Mouse (Mus musculus) gastrocnemius, postnatal 25 days (tissue): ENCODE data around the gene Clec16a. TPM values are rescaled to one million over a fixed set of nuclear protein-coding genes. Genes with fewer than 3 reads are reported as not detected.

Experiments used
- DNase-seq: peaks from one replicate; pipeline ENCODE4 v3.0.0; 2022
- total RNA-seq, 2 experiments: library from RNA; stranded (reverse); gene quantifications; 1 replicate in 1 of 2; 2 replicates in 1 of 2; pipeline ENCODE4 v1.2.3; 2021

Gene Clec16a
- total RNA-seq, 2 experiments from 2014 or later, result 51.2 to 62.2 TPM

DNA sequence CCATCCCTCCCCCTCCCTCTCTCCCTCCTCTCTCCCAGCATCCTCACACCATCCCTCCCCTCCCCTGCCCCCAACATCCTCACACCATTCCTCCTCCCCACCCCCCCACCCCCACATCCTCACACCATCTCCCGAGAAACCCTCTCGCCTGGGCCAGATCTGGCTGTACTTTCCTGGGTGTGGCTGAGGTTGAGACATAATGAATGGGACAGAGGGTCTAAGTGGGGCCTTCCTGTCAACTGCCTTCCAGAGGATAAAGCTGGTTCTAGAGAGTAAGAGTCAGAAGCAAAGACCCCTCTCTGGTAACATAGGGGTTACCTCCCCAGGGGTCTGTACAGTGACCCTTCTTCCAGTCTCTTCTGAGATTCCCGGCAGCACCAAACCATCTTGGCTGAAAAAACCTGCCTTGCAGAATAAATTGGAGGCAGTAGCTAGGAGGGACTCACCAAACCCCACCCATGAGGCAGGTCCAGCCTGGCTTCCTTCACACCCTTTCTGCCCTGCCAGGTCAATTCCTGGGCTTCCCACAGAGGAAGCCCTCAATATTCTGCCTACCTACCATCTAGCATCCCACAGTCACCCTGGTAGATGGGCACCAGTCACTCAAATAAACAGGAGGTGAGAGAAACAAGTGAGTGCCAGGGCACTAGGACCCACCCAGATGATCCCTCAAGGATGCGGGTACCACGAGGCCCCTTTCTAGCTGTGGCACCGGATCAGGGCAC, 218.6 kb downstream of the Clec16a start:
- no peak for DNase-seq

DNA sequence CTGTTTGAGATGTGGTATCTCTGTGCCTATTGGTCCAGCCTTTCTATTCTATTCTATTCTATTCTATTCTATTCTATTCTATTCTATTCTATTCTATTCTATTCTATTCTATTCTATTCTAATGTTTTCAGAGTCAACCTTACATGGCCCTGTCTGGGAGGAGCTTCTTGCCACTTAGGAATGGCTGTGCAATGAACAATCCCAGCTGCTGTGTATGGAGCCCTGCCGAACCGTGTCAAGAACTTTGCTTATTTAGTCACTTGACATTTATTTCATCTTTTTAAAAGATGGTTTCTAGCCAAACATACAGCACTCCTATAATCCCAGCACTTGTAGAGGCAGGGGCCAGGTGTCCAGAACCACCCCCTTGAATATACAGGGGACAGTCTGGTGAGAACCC, 219.2 kb downstream of the Clec16a start:
- DNase-seq, result no peak

DNA sequence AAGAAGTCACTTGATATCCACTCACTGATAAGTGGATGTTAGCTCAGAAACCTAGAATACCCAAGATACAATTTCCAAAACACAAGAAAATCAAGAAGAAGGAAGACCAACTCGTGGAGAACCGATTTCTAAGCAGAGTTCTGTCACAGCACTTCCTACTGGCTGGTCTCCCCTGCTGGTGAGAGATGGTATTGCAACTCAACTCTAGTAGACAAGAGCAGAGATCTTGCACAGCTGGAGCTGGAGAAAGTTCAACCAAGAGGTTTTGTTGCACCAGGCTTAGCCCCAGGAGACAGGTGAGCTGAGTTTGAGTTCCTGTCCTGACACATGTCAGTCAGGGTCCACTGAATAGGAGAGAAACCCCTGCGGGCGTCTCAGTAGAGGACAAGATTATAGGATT, 222.0 kb downstream of the Clec16a start:
- DNase-seq, result no peak

DNA sequence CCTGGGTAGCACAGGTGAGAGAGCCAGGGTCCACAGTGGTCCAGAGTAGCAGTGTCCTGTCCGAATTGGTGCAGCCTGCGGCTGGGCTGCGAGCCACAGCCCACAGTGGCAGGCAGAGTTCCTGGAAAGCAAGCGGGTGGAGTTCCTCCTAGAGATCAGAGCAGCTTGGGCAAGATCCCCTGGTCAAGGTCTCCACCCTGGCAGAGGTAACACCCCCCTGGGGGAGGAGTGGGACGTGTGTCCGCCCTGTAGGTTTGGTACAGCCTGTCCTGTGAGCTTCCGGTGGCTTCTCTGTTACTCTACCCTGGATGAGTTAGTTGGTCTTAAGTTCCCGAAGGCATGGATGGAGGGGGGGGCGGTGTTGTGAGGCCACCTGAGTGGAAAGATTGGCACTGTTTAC, 223.7 kb downstream of the Clec16a start:
- DNase-seq, result no peak

DNA sequence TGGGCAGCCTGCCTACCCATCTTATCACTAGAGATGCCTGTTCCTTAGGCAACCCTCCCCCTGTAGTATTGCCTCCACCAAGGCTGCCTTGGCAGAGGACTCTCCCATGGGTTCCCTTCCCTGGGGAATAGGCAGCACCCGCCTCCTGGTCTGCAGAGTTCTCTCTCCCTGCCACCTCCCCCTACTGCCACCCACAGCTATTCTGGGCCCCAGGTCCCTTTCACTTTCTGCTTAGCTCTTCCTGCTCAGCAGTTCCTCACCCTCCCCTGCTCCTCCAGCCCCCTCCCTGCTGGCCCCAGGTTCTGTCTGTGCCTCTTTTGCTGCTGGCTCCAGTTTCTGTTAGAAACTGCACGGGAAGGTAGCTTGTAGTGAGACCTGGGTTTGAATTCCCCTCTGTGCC, 224.5 kb downstream of the Clec16a start:
- no peak for DNase-seq

DNA sequence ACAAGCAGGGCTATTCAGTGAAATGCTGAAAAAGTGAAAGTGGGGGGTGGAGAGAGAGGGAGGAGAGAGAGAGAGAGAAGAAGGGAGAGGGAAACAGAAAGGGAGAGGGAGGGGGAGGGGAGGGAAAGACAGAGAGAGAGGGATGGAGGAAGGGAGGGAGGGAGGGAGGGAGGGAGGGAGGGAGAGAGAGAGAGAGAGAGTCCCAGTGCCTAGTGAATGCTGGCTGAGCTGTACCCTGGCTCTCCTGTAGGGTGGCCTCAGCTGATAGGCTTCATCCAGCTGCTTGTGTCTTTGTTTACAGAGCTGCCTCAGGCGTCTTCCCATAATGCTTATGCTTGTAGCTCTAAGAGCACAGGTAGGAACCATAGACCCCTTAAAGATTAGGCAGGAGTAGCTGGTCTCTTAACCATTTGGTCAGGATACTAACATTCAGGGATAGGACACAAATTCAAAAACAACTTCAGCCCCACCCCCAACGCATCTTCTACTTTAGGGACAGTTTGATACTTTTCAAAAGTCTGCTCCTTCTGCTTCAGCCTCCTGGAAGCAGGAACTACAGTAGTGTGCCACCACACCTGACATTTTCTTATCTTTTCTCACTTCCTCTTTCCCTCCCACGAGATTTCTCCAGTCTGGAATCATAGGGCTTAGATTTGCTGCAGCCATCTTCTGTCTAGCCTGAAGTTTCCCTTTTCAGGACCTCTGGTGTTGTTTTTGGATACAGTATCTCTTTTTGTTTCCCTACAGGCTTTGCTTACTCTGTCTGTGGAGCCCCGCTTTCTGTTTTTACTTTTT, 225.6 kb downstream of the Clec16a start:
- no peak for DNase-seq

DNA sequence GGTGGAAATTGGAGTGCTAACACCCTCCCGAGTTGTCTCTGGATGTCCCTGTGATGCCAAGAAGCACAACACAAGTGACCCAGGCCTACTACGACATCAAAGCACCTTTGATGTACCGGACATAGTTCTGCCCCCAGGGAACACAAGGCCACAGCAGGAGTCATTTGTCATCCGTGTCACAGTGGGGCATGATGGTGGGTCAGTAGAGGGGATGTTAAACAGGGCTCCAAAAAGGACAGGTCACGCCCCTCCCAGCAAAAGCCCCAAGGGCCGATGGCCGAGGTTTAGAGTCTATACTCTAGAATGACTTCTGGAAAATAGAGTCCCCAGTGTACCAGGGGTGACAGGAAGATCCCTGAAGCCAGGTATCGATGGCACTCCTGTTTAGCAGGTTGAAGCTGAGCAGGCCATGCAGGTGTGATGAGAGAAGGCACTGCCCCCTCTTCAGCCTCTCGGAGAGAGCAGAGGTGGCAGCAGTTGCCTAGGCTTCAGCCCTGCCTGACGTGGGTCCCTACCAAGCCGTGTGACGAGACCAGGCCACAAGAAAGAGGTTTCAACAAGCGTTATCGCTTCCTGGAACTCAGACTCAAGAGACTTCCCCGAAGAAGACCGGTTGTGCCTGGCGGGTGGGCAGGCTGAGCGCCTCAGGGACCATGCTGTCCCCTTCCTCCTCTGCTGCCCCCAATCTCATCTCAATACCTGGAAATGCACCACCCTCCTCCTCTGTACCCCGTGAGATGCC, 226.8 kb downstream of the Clec16a start:
- DNase-seq, result no peak

DNA sequence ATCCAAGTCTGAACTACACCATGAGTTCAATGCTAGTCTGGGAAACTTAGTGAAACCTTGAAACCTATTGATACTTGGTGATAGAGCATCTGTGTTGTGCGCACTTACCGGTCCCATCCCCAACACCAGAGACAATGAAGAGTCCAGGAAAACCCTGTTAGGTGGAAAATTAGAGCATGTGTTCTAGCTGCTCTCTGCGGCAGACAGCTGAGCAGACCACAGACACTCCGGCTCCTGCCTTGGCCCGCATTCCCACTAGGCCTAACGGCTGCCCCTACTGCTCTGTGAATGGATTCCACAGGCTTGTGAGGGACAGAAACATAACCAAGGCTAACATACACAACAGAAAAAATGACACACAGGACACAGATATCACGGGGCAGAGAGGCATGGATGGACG, 228.4 kb downstream of the Clec16a start:
- no peak for DNase-seq

DNA sequence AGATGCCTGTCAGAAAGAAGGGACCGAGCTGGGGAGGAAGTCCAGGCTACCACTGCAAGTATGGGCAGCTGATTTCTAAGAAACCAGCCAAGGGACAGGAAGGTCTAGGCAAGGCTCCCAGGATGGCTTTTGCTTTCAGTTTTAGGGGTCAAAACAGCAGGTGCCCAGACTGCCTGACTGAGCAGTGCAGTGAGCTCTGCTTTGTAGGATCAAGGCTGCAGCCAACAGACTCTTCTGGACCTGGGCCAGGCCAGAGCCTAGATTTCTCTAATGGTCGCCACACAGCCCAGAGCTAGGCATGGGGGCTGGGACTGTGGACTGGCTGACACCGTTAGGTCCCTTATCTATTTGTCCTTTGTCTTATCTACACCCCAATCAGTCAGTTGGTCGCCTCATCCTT, 229.6 kb downstream of the Clec16a start:
- no peak for DNase-seq

DNA sequence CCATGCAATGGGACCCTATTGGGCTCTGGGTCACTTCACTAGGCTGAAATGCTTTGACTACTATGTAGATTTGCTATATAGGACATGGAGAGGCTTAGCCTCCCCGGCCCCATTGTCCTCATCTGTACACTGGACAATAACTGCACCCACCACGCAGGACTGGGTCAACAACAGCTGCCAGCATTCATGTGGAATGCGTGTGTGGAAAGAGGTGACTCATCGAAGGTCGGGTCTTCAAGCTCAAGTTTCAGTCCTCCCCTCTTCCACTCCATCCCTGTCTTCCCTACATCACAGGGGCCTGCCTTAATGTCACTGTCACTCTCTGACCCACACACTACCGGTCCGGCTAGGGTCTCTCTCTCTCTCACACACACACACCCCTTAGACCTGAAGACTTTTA, 231.2 kb downstream of the Clec16a start:
- no peak for DNase-seq

DNA sequence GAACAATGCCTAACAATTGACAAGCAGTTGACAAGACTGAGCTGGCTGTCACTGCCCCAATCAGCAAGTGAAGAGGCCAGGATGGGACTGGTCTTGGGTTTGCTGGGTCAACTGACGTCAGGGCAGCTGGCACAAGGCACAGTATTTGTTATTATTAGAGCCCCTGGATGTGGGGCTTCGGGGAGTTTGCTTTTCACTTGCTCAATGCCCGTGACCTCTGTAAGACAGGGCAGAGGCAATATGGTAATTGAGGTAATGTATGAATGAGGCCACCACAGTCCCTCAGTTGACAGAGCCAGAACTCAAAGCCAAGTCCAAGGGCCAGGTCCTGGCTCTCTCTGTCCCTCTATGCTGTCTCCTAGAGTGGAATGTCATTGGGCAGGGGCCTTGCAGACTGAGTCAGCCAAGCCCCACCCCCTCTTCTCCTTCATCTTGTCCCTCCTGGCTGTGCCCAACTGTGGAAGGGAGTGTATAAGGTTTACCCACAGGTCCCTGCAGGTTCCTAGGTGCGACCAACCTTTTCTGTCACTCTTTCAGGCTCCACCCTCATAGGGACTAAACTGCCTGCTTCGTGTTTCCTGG, 232.5 kb downstream of the Clec16a start:
- no peak for DNase-seq

DNA sequence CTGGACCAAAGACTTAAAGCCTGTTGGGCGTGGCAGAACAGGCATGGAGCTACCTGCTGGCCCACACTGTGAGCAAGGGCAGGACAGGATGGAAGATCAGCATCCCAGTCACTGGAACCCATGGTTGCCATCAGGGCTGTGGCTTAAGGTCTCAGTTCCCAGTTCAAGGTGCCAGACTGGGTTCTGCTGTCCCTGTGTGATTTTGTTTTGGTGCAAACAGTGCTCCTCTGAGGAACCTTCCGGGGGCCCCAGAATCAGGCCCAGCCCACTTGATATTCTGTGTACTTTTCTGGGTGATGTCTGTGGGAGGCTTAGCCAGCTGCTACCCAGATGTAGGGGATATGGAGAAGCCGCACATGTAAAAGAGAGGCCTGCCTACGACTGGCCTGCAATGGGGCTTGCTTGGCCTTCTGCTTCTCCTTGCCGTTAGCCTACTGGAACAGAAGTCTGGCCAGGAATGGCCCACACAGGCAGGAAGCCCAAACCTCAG, 235.5 kb downstream of the Clec16a start:
- no peak for DNase-seq

DNA sequence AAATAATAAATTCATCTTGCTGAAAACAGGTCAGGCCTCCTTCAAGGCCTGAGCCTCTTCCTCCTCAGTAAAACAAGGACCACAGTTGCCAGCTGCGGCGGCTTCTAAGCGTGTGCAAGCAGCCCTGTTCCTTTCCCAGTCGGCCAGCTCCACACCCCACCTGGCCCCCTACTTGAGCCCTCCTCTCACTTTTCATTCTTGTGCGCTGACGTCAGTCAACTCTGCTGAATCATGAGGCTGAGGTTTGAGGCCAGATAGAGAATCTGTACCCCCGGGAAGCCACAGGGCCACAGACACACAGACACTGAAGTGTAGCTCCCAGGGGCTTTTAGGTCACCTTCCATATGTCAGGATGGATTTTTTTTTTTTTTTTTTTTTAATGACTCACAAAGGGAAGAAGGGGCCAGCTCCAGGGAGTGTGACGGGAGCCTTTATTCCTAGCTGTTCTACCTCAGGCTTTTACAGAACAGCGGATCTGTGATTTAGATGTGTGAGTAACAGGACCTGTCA, 236.8 kb downstream of the Clec16a start:
- DNase-seq, result no peak

DNA sequence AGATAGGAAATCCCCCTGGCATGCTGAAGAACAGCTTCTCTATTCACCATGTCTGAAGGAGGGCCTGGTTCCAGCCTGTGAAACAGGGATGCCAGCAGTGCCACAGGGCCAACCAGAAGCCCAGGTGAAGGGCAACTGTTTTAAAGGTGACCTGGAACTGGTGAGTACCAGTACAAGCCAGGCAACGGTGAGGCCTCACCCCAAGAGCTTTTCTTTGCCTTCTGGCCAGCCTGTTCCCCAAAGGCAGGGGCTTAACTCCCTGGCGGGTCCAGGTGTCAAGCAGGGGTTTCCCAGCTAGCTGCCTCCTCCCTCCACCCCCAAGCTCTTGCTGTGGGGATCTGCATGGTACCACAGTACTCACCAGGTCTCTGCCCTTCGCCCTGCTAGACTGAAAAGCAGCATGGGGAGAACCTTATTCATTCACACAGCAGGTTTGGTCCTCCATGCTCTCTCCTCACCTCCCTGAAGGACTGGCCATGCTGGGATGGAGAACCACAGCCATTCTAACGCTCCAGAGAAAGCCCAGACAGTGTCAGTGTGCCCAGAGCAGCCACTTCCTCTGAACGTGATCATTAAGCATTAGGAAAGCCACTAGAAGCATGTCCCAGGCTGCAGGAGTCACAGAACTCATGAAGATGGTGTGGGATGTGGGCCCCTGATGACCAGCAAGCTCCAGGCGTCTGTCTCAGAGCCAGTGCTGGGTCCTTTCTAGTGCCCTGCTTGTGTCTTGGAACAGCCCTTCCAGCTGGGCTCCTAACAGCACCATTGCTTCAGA, 237.4 kb downstream of the Clec16a start:
- no peak for DNase-seq

DNA sequence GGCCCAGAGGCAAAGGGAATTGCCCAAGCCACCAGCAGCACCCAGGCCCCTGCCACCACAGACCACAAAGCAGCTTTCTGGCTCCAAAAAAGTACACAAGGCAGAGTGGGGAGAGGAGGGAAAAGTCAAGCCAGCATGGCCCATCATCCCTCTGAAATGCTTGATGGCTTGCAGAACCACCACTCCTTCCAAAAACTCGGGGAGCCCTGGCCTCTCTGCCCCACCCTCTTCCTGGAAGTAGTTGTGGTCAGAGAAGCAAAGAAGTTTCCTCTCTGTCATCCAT, 238.0 kb downstream of the Clec16a start:
- no peak for DNase-seq

DNA sequence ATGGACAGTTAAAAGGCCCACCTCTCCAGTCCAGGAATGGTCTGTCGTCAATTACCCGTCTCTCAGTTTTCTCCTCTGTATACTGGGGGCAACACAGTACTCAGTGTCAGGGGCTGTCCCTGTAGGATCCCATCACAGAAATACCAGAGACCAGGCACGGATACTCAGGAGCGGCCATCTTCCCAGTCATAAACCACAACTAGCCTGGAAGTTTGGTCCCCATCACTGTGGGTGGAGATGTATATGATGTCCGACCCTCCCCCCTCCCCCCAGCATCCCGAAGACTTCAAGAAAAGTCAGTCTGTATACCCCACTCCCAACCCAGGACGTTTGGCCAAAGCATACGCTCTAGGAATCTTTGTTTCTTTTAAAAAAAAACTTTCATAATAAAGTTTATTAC, 238.3 kb downstream of the Clec16a start:
- DNase-seq, result no peak

DNA sequence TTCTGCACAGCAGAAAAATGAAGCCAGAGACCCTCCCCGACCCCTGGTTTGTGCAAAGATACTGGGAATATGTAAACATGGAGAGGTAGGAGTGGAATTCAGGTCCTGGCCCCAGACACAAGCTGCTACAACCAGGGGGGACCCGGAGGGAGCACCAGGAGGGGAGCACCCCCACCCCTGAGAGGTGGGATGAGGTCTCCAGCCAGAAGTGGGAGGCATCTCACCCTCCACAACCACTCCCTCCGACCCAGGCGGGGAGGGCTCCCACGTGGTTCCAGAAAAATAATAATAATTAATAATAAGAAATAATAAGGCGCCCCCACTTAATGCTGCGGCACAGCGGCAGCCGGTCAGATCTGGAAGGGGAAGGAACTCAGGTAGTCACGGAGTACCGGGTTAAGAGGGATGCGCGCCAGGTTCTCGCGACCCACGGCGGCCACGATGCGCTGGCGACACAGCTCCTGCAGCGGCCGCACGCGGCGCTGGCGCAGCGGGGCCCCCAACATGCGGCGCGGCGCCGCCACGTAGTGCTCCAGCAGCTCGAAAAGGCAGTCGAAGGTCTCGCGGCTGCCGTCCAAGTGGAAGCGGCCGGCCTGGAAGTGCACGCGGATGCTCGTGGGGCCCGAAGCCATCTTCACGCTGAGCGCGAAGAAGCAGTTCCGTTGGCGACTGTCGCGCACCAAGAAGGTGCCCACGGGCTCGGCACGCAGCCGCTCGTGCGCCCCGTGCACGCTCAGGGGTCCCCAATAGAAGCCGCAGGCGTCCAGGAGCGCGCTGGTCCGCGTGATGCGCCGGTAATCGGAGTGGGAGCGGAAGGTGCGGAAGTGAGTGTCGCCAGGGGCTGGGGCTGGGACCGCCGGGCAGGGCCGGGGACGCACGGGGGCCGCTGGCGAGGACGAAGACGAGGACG, 239.0 kb downstream of the Clec16a start:
- DNase-seq, result peak; percentile 46

DNA sequence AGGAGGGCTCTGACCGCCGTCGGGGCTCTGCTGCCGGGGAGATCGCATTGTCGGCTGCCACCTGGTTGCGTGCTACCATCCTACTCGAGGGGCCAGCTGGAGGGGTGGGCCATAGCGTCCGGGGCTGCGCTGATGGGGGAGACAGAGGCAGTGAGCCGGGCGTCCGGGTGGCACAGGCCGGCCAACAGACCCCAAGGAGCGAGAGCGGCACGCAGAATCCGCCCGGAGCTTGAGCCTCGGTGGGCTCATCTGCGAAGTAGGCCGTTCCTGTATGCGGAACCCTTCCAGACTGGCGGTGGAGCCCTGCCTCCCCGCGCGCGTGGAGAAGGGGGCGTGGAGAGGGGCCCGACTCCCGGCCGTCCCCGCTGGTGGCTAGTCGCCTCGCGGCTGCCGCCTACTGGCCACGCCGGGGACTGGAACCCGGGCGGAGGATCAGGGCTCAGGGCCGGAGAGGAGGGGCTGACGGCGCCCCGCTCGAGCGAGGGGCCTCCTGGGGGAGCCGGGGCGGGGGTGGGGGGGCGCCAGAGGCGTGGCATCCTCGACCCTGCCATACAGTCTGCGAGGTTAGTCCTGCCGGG, 239.7 kb downstream of the Clec16a start:
- peak; percentile 90 for DNase-seq

DNA sequence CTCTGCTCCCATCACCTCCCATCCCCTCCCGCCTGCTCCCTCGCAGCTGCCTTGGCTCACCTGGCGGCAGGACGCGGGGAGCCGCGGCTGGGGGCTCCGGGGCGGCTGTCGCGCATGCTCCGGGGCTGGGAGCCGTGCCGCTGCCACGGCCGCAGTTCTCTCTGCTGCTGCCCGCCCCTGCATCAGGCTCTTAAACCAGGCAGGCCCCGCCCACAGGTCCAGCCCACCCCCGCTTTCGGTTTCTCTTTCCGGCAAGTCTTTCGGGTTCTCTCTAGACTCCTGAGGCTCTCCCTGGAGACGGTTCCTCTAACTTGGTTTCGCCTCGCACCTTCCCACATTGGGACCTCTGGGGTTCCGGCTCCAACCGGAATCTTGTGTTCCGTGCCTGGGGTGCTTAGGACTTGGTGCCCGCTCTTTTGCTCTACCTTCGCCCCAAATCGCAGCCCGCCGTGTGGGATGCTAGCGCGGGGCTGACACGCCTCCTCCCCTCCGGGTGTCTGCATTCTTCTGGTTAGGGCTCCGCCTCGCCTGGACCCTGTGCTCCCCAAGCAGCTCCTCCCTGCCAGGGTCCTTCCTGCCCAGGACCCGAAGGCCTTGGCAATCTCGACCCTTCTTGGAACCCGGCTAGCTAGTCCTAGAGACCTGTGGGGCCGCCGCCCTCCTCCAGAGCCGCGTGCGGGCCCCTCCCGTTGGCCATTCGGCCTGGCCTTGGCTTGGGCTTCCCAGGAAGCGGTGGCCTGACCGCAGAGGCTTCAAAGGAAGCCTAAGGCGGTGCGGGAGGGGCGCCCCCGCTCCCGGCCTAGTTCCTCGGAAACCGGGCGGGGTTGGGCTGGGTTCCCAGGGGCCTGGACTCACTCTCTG, 240.5 kb downstream of the Clec16a start, which contains the start of gene Socs1:
Gene Socs1, minus strand, starts transcription at position 166 of the 861 bp plus-strand sequence.
- DNase-seq, result peak; percentile 93
